Mouse (Mus musculus) B cell, adult 2 months (primary cell): ENCODE results near the gene Olfr975.
"Not testable (repeated sequence)": the region's sequence is repeated elsewhere in the genome, so short reads cannot be mapped to it uniquely, and the experiment has no call there.

Source experiments
- DNase-seq, 2 experiments: peaks; one replicate each; pipeline ENCODE4 v3.0.0; 2022

Olfr975 gene

DNA sequence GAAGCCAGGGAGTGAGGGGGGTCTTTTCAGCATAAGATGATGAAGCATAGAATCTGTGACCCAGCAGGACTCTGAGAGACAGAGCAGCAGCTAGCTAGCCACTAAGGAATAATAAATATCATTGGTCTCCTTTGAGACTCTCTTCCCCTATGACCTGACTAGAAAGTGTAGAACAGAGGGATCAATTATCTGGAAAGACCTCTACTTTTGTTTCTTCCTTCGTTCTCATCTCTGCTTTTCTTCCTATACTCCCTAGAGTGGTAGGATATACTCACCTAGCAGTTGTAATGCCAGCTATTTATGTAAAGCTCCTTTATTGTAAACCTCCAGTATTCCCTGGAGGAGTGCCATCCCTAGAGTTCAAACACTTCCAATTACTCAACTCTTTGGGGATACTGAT is at the start of gene Olfr975:
Gene Olfr975 (minus strand): TSS at position 101 of the 400 bp plus-strand sequence.
- no peak for DNase-seq

DNA sequence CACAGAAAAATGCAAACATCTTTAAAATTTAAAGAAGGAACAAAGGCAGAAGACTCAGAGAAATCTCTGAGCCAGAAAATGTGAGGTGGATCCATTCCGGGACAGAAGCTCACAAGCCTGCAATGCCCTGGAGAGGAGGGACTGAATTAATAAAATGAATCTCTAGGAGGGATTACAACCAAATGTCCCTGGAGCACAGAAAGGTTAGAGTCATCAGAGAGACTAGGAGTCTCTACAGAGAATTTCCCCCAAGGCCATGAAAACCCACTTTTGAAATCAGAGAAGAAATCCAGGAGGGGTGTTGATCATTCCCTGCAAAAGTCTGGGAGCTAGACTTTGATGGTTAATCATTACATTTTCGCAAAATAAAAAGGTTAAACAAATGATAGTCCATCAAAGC is 40.0 kb upstream of the Olfr975 start, which contains the start of gene Olfr978:
Gene Olfr978 (plus strand): TSS at position 301 of the 400 bp plus-strand sequence.
- no peak for DNase-seq

DNA sequence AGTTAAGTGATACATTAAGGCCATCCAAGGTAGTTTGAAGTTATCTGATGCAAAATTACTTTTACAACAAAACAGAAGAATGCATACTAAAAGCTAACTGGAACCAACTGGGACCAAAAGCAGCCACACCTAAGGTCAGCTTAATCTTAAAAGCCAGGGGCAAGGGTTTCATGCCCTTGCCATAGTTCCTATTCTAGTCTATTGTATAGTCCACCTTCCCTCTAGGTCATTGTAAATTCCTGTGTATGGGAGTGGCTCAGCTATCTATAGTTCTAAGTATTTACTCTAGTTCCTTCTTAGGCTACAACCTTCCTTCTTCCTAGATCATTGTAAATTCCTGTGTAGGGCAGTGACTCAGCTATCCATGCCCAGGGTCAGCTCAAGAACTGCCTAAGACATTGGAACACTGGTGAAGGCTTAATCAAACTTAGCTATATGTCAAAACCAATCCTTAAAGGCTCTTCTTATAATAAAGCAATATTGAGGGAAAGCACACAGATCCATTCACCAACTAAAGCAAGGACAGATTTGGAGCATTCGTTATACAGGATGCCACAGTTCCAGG is 24.8 kb upstream of the Olfr975 start:
- DNase-seq: not testable (repeated sequence)

DNA sequence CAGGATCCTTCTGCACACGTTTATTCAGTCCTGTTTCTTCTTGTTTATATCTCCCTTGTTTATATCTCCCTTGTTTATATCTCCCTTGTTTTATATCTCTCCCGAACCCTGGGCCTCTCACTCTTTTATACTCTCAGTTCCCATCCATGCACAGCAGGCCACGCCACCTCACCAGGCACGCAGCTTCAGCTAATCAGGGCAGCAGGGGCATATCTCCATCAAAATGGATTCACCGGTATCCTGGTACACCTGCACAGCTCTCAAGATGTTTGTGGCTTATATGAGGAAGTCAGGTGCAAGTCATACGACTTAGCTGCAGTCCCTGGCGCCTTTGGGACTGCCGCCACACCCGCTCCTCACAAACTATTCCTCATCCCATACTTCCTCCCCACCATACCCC is 9.2 kb upstream of the Olfr975 start, which contains the start of gene Olfr976:
Gene Olfr976 (minus strand): TSS at position 101 of the 400 bp plus-strand sequence.
- not testable (repeated sequence) for DNase-seq

DNA sequence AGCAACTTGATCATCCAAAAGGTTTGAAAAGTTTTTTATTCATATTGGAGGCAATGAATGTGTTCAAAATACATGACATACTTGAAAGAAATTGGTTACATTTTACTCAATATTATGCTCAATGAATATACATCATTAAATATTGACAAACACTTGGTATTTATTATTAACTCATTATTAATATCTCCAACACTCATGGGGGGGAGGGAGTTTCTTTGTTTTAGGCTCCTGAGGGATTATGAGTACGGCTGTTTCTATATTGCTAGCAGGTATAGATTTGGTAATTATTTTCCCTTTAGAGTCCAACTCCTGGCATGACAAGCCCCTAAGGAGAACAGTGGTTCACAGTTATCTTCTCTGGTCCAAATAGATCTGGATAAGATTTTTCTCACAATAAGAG is 14.6 kb downstream of the Olfr975 start, which contains the start of gene Olfr974:
Gene Olfr974 (plus strand): TSS at position 301 of the 400 bp plus-strand sequence.
- DNase-seq: no peak

DNA sequence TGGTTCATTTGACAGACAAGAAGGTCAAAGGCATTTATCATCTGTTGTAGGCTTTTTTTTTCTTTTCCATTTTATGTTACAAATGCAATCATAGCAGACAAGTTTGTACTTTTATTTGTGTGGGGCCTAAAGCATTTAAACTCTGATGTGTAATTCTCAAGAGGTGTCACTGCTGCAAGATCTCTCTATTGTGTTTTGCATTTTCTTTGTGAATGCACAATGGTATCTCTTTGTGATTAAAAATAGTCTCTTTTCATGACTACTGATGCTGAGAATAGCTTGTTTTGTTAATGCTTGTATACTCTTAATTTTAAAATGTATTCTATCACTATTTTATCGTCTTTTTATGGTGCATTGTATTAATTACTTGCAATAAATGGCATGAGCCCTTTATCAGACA is 23.0 kb downstream of the Olfr975 start:
- not testable (repeated sequence) for DNase-seq

DNA sequence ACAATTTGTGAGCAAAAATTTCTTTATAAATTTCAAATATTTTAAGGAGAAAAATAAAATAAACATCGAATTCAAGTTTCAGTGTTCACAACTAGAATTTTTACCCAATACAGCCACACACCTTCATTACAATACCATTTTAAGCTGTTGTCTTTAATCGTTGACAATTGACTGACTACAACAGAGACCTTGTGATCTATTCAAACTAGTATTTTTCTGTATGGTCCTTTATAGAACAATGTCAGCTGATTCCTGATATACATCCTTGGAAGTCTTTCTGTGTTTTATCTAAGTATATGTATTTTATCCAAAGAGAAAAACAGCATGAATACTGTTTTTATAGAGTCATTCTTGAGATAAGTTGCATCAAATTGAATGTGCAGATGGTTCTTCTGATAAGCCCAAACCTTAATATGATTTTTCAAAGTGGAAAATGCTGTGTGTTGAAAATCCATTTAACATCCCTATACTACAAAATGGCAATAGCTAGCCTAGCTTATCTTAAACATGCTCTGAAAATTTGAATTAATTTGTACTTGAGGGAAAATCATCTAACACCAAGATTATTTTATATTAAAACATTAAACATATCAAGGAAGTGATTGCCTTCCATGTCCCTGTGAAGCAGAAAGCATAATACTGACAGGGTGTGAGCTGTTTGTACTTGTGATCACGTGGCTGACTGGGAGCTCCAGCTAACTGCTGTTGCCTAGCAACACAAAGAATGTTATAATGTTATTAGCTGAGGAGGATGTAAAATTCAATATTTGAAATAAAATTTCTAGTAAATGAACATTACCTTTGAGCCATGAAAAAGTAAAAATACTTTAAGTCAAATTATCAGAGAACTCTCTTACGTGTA is 23.6 kb downstream of the Olfr975 start:
- not testable (repeated sequence) for DNase-seq

DNA sequence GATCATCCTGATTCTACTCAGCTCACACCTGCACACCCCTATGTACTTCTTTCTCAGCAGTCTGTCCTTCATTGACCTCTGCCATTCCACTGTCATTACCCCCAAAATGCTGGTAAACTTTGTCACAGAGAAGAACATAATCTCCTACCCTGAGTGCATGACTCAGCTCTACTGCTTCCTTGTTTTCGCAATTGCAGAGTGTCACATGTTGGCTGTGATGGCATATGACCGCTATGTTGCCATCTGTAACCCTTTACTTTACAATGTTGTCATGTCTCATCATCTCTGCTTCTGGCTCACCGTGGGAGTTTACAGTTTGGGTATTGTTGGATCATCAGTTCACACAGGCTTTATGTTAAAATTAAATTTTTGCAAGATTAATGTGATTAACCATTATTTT is 41.9 kb downstream of the Olfr975 start:
- no peak for DNase-seq

DNA sequence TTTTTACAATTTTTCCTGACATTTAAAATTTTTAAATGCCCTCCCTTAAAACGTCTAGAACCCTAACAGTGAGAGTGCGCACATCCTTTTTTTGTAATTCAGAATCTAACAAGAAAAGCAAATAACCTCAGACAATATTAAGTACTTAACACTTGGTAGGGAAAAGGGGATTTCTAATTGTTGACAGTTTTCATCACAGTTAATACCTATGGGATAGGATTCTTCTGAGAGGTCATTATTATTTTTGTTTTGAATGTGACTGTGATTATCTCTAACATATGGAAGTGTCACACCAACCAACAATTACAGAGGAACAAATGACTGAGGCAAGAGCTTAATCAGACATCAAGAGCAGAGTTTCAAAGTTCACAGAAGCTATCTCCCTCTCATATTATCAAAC is 44.8 kb downstream of the Olfr975 start, which contains the start of gene Olfr229:
Gene Olfr229 (plus strand): TSS at position 301 of the 400 bp plus-strand sequence.
- no peak for DNase-seq

DNA sequence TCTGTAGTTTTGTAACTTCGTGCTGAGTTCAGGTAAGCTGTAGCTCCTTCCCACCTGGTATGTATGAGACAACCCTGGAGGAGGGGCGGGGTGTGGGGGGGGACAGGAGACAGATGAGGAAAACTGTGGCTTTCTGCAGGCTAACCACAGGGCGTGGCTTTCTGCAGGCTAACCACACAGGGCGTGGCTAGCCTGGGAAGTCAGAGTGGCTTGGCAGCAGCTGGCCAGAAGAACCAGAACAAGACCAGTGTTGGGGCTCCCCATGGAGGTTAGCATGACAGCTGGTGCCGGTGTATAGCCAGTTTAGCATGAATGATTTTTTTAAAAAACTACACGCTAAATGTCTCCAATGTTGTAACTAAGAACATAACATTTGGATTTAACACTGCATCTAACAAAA is 46.7 kb downstream of the Olfr975 start:
- DNase-seq: no peak
